Mouse (Mus musculus) cerebellum, adult 9-10 months (tissue): Measurements from ENCODE around the gene Gab3.
"Not testable (repeated sequence)": the region's sequence is repeated elsewhere in the genome, so short reads cannot be mapped to it uniquely, and the experiment has no call there.

Experiments used
- DNase-seq: peaks from one replicate; pipeline ENCODE4 v3.0.0; 2022

The Gab3 gene

DNA sequence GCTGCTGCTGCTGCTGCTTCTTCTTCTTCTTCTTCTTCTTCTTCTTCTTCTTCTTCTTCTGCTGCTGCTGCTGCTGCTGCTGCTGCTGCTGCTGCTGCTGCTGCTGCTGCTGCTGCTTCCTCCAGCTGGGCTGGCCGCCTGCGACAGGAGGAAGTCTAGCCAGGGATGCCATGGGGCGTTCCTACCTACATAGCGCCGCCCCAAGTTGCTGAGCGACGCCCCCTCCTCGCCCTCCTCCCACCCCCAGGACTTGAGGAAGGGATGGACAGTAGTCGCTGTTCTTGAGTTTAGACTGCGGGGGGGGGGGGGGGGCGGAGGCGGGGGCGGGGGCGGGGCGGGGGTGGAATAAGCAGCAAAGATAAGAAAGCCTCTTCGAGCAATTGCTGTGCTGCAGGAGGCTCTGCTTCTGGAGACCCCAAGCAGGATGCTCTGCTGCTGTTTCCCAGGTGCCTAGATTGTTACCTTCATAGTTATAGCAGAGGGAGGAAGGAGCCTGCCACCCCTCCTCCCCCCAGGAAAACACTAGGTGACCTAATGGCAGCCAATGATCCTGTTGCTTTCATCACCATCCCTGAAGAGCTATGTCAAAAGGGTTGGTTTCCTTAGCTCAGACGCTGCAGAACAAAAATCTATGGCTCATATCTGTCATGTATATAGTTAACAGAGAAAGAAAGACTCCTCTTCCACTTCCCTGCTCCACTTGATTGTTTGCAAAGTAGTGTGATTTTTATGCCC is at the start of gene Gab3:
Gene Gab3 (minus strand): TSS at position 685 of the 735 bp plus-strand sequence.
- peak; percentile 32 for DNase-seq

DNA sequence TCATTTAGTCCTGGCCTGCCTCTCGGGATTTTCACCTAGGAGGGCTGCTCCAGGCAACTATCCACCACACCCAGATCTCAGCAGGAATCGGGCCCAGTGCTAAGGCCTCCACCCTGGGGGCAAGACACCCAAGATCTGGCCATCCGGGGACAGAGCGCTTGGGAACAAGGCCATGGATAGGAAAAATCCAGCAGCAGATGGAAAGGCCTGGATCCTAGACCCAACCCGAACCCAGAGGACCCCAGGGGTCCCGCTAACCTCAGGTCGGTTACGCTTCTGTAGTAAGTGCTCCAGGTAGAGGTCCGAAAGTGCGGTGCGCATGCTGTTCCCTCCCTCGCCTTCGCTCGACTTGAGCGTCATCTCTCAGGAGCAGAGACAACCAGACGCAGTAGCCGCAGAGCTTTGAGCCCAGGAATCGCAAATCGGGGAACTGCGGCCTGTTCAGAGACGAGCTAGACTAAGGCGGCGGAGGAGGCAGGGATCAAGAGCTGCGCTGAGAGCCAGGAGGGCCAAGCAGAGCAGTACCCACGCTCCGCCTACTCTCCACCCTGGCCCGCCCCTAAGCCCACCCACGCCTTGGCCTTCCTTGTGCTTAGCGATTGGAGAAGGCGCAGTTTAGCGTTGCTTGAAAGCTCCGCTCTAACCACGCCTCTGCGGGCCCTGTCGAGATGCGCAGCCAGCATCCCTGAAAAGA is 45.4 kb upstream of the Gab3 start, which contains the start of gene Mpp1:
Gene Mpp1 (minus strand): TSS at position 550 of the 694 bp plus-strand sequence.
- peak; percentile 76 for DNase-seq

DNA sequence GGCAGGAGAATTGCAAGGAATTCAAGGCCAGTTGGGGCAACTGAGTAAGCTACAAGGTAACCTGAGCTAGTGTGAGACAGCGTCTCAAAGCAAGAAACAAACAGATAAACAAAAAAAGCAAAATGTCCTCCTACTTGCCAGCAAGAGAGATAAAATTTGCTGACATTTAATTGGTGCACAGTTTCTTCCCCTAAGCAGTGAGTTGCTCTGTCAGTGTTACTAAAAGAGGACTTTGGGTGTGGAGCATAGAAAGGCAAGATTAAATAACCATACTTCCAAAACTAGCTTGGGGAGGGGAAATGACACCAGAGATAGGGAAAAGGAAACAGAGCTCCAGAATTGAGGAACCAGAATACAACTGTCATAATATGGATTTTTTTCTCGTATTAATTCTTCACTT is 44.2 kb upstream of the Gab3 start:
- DNase-seq = no peak

DNA sequence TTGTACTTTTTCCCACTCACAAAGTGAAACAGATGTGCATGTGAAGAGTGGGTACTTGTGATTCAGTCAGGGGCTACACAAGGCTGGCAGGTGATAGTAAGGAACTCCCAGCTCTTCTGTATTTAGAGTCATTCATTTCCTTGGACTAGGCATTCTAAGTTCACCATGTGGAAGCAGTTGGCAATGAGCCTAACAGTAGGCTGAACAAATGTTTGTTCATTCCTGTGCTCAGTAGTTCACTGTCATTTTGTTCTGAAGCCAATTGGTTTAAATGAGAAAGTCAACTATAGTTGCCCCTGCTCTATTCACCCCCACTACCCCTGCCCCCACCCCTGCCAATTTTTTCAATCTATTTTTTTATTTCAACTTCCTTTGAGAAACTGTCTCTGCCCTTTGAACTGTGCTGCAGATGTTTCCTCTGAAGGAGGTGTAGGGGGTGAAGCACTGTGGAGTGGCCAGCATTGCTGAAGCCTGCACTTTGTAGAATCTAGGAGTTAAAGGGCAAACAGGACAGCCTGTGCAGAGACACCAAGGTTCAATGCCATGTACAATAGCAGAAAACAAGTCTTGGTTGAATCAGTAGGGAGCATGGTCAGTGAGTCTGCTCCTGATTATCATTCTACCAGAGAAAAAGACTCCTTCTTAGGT is 43.2 kb upstream of the Gab3 start:
- peak; percentile 48 for DNase-seq

DNA sequence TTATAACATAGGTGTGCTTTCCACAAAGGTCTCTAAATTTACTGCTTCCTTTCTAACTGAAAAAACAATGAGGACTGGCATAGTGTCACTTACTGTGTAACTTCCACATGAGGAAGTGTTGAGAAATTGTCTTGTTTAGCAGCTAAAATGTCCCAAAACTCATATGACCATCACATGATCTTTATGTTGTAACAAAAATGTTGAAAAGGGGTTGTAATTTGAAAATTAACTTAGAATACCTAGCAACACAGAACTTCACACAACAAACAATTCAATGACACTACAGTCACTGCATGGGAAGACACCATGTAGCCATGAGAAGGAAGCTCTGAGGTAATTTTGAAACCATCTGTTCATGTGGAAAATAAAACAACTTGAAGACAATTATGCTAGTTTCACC is 41.6 kb upstream of the Gab3 start:
- DNase-seq = no peak

DNA sequence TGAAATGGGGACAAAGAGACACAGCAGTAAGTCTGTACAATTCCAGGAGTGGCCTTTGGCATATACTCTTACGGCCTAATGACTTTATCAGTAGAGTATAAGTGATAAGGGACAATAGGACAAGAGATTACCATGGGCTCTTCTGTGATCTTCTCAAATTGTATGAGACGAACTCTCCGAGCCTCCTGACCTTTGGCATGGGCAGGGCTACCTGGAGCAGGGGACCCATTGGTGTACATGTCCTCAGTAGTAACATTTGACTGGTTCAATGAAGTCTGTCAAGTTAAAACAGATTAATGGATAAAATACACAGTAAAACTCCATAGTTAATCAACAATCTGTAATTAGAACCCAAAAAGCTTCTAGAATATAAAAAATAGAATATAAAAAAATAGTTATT is 40.3 kb upstream of the Gab3 start:
- DNase-seq = no peak

DNA sequence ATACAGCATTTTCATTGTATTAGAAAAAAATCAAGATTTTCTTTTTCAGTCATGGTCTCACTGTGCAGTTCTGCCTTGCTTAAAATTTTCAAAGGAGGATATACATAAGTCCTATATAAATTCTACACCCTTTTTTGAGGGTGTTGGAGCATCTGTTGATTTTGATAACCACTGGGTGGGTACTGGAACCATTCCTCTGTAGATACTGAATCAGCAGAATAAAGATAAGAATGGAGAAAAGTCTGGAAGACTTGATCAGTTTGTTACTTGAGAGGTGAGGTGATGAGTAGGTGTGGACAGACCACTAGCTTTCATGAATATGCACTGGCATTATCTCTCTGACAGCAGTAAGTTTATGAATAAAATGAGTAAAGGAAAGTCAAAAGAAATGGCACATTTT is 30.3 kb upstream of the Gab3 start:
- DNase-seq = no peak

DNA sequence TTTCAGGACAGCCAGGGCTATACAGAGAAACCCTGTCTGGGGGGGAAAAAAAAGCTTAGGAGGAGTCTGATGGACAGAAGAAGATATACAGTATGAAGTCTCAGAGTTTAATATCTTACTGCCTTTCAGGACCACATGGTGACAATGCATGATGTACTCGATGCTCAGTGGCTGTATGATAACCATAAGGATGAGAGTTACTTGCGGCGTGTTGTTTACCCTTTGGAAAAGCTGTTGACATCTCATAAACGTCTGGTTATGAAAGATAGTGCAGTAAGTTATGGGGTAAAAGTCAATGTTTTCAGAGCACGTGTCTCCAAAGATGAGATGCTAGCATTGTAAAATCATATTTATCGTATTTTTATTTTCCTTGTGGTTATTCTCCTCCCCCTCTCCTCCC is 17.0 kb upstream of the Gab3 start:
- DNase-seq = no peak

DNA sequence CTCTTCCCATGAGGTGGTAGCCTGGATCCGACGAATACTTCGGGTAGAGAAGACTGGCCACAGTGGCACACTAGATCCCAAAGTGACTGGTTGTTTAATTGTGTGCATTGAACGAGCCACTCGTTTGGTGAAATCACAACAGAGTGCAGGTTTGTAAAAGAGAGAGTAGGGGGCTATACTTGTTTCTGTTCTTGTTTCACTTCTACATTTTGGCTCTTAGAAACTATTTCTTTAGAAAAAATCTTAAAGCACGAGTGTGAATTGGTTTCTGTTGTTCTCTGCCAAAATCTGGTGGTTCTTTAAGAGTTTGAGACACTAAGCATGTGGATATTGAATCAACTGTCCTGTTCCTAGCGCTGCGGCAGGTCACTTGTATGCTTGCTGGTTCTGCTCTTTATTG is 13.5 kb upstream of the Gab3 start:
- no peak for DNase-seq

DNA sequence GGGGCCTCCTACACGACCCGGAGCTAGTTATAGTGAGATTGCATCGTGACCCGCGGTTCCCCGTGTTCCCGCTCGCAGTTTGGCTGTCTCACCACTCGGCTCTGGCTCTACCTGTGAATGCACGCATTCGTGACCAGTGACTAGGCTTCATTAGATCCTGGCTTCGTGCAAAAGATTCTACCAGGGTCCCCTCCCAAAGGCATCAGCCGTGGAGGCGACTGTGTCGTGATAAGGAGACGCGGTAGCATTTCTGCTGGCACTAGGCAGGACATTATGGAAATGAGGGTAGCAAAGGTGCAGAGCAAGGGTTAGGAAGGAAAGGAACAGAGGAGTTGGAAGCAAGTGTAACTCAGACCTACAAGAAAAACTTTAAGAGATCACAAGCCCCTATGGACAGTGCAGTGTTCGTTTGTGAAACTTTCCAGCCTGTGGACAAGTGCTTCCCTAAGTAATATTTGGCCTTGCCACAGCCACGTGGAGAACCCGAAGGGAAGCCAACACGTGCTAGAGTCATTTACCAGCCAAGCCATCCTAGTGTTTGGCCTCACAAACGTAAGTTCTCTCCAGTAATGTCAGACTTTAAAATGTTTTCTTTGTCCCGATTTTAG is 11.0 kb upstream of the Gab3 start:
- DNase-seq = no peak

DNA sequence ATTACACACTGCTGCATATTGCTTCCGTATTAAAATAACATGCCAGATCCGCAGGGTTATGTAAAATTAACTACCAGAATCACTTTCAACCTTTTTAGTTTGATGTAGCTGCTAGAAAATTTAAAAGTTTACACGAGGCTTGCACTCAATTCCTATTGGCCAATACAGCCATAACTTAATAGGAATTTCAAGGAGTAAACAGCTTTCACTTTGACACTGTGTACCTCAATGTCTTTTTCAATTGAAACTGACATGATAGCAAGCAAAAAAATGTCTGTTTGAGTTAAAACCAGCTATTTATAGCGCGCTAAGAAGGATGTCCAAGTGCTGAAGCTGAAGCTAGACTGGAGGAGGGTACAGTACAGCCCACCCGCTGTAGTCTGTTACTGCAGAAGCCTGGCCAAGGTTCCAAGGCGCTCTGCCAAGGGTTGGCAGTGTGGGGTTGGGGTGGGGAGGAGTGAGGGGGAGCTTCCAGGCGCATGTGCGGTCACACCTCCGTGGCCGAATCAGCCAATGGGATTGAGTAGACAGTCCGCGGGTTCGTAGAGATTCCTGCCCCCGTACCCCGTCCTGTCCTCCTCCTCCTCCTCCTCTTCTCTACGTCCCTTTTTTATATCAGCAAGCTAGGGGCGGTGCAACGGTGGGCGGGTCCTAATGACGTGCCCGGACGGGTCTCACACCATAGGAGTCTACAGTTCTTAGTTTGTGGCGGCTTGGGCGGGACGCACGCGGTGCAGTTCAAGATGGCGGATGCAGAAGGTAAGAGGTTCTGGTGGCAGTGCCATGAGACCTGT is 10.3 kb upstream of the Gab3 start, which contains the start of gene Dkc1:
Gene Dkc1 (plus strand): TSS at position 486 of the 794 bp plus-strand sequence.
- DNase-seq = peak; percentile 93

DNA sequence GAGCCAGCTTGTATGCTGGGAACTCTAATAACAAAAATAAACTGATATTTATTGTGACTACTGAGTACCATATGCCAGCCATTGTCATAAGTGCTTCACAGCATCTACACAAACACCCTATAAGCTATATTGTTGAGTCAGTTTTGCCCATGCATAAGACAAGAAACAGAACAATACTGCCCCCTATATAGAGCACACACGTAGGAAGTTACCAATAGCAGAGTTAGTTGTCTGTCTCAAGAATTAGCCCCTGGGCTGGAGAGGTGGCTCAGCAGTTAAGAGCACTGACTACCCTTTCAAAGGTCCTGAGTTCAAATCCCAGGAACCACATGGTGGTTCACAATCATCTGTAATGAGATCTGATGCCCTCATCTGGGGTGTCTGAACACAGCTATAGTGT is 396 bp upstream of the Gab3 start:
- no peak for DNase-seq

DNA sequence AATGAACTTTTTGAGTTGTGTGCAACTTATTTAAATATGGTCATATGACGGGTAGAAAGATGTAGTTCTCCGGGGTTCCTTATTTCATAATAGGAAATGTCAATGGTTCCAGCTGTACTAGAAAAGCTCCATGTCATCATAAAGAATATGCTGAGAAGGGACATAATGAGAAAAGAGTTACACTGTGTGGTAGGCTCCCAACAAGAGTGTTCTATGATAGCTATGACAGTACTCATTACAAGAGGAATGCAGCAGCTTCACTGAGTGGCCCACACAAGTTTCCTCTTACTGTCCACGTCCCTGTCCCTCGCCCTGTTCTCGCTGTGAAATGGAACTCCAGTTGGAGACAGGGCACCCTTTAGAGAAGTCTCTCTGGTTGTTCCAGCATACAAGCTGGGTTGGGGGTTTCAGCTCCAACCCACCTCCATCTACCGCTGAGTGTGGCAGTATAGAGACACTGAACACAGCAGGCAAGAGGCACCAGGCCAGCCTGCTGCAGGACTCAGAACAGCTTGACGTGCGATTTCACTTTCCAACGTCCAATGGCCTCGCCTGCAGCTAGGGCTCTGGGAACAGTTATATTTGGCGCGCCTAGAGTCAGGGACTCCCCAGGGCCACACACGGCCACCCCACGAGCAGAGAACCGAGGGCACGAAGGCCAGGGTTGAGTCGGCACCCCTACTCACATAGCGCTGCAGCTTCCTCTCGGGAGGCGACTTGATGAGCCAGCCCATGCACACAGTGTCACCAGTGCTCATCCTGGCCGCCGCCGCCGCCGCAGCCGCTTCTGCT is 1.1 kb downstream of the Gab3 start:
- peak; percentile 32 for DNase-seq

DNA sequence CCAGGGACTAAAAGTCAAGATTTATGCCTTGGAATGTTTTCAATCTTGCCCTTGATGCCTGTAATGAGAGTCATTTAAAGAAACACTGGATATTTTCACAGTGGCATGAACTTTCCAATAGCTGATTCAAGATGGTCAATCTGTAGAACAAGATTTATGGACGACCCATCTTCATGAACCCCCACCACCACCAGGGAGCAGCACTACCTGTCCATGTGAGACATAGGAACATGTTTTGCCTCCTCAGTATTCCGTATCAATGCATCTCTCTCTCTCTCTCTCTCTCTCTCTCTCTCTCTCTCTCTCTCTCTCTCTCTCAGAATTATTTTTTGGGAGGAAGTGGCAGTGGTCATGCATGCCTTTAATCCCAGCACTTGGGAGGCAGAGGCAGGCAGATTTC is 2.9 kb downstream of the Gab3 start:
- DNase-seq = no peak

DNA sequence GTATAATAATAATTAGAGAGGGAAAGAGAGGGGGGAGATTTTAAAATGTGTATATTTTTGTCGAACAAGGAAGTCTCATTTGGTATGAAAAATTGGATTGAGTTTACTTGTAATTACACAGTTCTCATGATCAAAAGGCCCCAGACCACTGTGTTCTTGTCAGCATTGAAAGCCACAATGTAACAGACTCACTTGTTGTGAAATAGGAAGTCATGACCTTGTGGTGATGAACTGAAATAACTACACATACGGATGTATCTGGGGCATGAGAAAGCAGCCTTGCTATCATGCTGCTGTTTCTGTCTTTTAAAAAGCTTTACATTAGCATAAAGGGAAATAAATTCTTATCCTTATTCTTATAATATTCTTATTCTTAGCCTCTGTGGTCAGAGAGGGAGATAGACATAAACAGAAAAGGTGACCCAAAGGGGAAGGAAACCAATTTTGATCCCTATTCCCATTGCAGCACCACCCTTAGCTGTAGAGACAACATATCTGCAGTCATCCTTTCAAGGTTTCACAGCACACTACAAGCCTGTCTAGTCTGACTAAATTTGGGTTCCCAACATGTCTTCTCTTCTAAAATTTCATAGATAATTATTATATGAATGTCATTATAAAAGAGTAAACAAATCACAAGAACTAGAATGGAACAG is 29.0 kb downstream of the Gab3 start:
- no peak for DNase-seq

DNA sequence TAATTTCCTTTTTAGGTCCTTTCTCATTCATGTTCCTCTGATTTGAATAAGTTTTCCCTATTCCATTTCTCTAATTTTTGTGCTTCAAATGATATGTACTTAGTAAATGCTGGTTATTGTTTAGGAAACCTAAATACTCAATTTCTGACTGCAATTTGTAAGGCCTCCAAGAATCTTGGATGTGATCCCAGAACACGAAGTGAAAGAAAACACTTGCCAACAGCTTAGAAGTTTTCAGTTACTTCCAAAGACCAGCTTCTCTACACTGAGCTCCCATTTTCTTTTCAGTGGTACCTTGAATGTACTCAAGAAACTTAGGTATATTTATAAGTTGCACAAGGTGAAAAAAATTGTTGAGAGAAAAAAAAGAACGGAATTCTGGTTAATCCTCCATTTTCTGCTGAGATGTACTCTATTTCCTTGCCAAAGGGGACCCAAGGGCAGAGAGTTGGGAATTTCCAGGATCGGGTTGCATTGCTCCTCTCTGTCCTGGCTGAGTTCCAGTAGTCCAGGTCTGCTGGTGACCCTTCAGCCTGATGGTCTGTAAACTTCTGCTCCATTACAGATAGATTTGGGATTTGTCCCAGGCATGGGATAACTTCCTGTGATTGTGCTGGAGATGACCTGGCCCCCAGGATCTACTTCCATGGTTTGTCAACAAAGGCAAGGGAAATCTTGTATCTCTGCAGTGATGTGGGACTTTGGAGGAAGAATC is 38.2 kb downstream of the Gab3 start:
- no peak for DNase-seq

DNA sequence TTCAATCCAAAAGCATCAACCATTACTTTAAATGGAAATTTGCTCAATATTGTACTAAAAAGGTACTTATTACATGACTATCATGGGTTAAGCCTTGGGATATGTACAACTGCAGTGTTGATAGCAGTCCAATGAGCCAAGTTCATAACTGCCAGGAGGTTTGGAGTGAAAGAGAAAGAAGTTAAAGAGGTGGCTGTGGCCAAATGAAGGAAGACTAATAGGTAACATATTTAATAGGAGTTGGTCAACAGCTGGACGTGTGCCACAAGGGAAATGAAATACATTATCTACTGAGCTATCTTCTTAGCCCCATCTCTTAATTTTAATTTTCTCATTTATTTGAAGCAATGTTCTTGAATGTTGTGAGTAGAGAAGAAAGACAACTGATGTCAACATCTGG is 39.3 kb downstream of the Gab3 start:
- DNase-seq = no peak

DNA sequence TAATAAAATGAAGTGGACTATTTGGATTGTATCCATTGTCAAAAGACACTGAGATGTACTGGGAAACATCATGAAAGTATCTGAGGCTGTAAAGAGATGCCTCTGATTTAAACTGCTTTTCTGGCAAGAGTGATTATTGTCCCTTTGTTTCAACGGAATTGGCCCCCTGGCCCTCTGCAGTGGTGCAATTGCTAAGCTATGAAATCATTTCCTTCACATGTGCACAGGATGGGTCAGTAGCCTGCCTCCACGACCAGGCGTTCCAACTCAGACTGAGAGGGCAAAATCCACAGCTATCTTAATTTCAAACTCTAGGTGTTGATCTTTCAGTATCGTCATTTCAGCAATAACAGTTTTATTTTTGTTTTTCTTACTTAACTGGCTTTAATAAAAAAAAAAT is 40.7 kb downstream of the Gab3 start:
- no peak for DNase-seq

DNA sequence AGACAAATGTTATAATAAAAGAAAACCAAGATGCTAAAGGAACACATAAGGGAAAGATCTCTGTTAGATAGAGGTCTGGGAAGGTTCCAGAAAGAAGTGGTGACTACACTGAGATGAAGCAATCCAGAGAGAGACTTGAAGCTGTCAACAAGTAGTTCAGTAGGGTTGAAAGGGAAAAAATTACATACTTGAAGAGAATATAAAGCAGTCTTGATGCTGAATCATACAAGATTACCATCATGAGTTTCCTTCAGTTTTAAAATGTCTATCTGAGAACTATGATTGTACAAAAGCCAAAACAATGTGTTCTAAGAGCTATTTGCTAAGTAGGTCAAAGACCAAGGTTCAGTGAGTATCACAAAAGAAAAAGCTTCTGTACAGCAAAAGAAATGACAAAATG is 48.6 kb downstream of the Gab3 start:
- DNase-seq = no peak

DNA sequence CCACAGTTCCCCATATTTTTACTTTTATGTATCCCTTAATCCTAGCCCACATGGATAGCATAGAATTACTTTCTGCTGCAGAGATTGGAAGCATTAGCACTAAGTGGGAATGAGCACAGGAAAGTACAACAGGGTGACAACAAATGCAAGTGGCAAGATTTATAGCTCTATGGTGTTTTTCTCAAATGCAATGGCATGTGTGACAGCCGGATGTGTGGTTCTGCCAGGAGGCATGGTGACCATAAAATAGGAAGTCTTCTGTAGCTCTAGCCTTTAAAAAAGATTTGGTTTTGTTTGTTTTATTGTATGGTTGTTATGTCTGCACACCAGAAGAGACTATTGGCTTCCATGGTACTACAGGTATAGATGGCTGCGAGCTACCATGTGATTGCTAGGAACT is 50.1 kb downstream of the Gab3 start:
- DNase-seq = no peak

DNA sequence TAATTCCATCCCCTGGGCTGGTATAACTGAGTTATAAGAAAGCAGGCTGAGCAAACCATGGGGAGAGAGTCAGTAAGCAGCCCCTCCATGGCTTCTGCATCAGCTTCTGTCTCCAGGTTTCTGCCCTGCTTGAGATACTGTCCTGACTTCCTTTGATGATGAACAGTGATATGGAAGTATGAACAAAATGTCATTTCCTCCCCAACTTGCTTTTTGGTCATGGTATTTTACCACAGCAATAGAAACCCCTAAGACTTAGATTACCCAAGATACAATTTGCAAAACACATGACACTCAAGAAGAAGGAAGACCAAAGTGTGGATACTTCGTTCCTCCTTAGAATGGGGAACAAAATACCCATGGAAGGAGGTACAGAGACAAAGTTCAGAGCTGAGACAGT is 51.2 kb downstream of the Gab3 start:
- not testable (repeated sequence) for DNase-seq
